Mouse (Mus musculus) forebrain, embryonic 11.5 days (tissue): ENCODE data around the gene Wdpcp. TPM values are rescaled to one million over a fixed set of nuclear protein-coding genes. Genes with fewer than 3 reads are reported as not detected.

Experiments
- ATAC-seq: fragments of 200-750 bp; cut with Nextera tagmentation; replicated peaks from 2 replicates; pipeline ENCODE4 v1.8.0; 2017; ENCODE audit warnings: moderate TSS enrichment; ENCODE audit not compliant: low FRiP score
- DNase-seq: peaks from one replicate; pipeline ENCODE4 v3.0.0-alpha.2; 2017; ENCODE audit warnings: low spot score
- H3K27ac ChIP-seq: fragments of 300-500 bp; sonication (generic); 2 replicates; pipeline ENCODE4 v1.5.1; 2014; ENCODE audit warnings: low read depth, low read length
- H3K27me3 ChIP-seq: fragments of 300-500 bp; sonication (generic); 2 replicates; pipeline ENCODE4 v1.6.1; 2014; ENCODE audit warnings: mild to moderate bottlenecking, low read length, mixed read lengths; ENCODE audit not compliant: control insufficient read depth, insufficient read depth
- H3K36me3 ChIP-seq: fragments of 300-500 bp; sonication (generic); 2 replicates; pipeline ENCODE4 v1.6.1; 2014; ENCODE audit warnings: mild to moderate bottlenecking, low read length, moderate library complexity, mixed read lengths; ENCODE audit not compliant: control insufficient read depth, insufficient read depth
- H3K4me1 ChIP-seq: fragments of 300-500 bp; sonication (generic); replicated peaks from 2 replicates; pipeline ENCODE4 v1.6.1; 2014; ENCODE audit warnings: low read length, mixed read lengths; ENCODE audit not compliant: control insufficient read depth, insufficient read depth
- H3K4me2 ChIP-seq: fragments of 300-500 bp; sonication (generic); 2 replicates; pipeline ENCODE4 v1.6.1; 2014; ENCODE audit warnings: low read depth, mild to moderate bottlenecking, low read length, moderate library complexity, mixed read lengths; ENCODE audit not compliant: severe bottlenecking
- H3K4me3 ChIP-seq: fragments of 300-500 bp; sonication (generic); 2 replicates; pipeline ENCODE4 v1.5.1; 2014; ENCODE audit warnings: low read depth, low read length
- H3K9ac ChIP-seq: fragments of 300-500 bp; sonication (generic); 2 replicates; pipeline ENCODE4 v1.6.1; 2014; ENCODE audit warnings: low read length
- H3K9me3 ChIP-seq: fragments of 300-500 bp; sonication (generic); 2 replicates; pipeline ENCODE4 v1.6.1; 2016; ENCODE audit warnings: low read length, mixed read lengths; ENCODE audit not compliant: control insufficient read depth
- WGBS: fragments of 180-500 bp; shearing (Covaris S2); extraction: QIAGEN DNeasy Blood & Tissue Kit; methylation state at CpG from one replicate; pipeline ENCODE4 v1.1.7; 2014; 5-methylcytosine and 5-hydroxymethylcytosine counted together
- polyA plus RNA-seq: library from polyadenylated mRNA; unstranded; fragments of >200 nt; fragmentation: Nextera tagmentation; extraction: Ambion mirVana; gene quantifications from 2 replicates; pipeline ENCODE4 v1.2.1, GENCODE M21; 2014

Gene Wdpcp
- polyA plus RNA-seq, 1 experiment from 2014 or later: 11.9 TPM

DNA sequence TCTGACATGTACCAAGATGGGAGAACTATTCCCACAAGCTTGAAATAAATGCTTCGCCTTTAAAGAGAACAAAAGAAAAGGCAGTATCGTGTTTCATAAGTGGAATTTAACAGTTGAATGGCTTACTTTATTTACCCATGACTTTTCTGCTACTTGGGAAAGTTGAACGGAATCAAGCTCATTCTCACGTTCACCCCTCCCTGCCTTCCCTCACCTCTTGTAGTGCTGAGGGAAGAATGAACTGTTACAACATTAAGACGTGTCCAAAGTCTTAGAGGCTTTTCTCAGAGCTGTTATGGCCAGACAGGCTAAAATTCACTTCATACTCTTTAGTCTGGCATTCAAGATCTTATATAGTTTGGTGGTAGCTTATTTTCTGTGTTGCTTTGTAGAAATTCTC is 30.5 kb downstream of the Wdpcp start:
- DNase-seq (no peak), ATAC-seq (no peak)
- Histone ChIP-seq H3K4me3 (no peak overlapping the region), H3K9ac (no peak overlapping the region), H3K9me3 (no peaks in the 10 kb centered on the region), H3K36me3 (no peaks in the 10 kb centered on the region), H3K27me3 (no peaks in the 10 kb centered on the region), H3K4me2 (no peak overlapping the region), H3K27ac (no peak overlapping the region), H3K4me1 (no peaks in the 10 kb centered on the region)
- 65% methylated on average over 5 of the region's 5 CpGs for WGBS

GRCm38 (mm10) chr11:21615915-21616314 is 43.9 kb downstream of the Wdpcp start:
- Histone ChIP-seq H3K9ac (no peak overlapping the region), H3K27ac (no peak overlapping the region), H3K27me3 (no peaks in the 10 kb centered on the region), H3K4me1 (no peaks in the 10 kb centered on the region), H3K9me3 (no peaks in the 10 kb centered on the region), H3K4me3 (no peak overlapping the region), H3K4me2 (no peak overlapping the region), H3K36me3 (no peaks in the 10 kb centered on the region)
- ATAC-seq (no peak), DNase-seq (no peak)

- H3K27me3 ChIP-seq: no peaks in the 10 kb centered on the region
- H3K9ac ChIP-seq: no peak overlapping the region
- no peak overlapping the region for H3K4me3 ChIP-seq
- DNase-seq (no peak), ATAC-seq (no peak)
- no peak overlapping the region for H3K4me2 ChIP-seq
- no peaks in the 10 kb centered on the region for H3K4me1 ChIP-seq
- no peaks in the 10 kb centered on the region for H3K9me3 ChIP-seq
- 66% methylated on average over 9 of the region's 9 CpGs for WGBS
- H3K27ac ChIP-seq: no peak overlapping the region
- no peaks in the 10 kb centered on the region for H3K36me3 ChIP-seq
Measured at GRCm38 (mm10) chr11:21634171-21634907, 62.3 kb downstream of the Wdpcp start.

- 79% methylated on average over 5 of the region's 5 CpGs for WGBS
- Histone ChIP-seq H3K4me3 (no peak overlapping the region), H3K27ac (no peak overlapping the region), H3K9ac (no peak overlapping the region), H3K4me1 (no peaks in the 10 kb centered on the region), H3K4me2 (no peak overlapping the region), H3K27me3 (no peaks in the 10 kb centered on the region), H3K36me3 (no peaks in the 10 kb centered on the region), H3K9me3 (no peaks in the 10 kb centered on the region)
- DNase-seq (no peak), ATAC-seq (no peak)
Measured at GRCm38 (mm10) chr11:21638341-21638740, 66.3 kb downstream of the Wdpcp start.

- H3K36me3 ChIP-seq: no peaks in the 10 kb centered on the region
- no peak overlapping the region for H3K27ac ChIP-seq
- no peaks in the 10 kb centered on the region for H3K27me3 ChIP-seq
- H3K4me1 ChIP-seq: no peaks in the 10 kb centered on the region
- H3K9me3 ChIP-seq: no peaks in the 10 kb centered on the region
- H3K4me2 ChIP-seq: no peak overlapping the region
- H3K9ac ChIP-seq: no peak overlapping the region
- H3K4me3 ChIP-seq: no peak overlapping the region
- WGBS: 86% methylated on average over 2 of the region's 2 CpGs
- DNase-seq (no peak), ATAC-seq (no peak)
Measured at GRCm38 (mm10) chr11:21639534-21639933, 67.5 kb downstream of the Wdpcp start.

- no peak overlapping the region for H3K27ac ChIP-seq
- H3K9me3 ChIP-seq: no peaks in the 10 kb centered on the region
- WGBS: 78% methylated on average over 4 of the region's 4 CpGs
- H3K4me1 ChIP-seq: no peaks in the 10 kb centered on the region
- ATAC-seq (no peak), DNase-seq (no peak)
- no peak overlapping the region for H3K4me3 ChIP-seq
- no peak overlapping the region for H3K9ac ChIP-seq
- no peaks in the 10 kb centered on the region for H3K36me3 ChIP-seq
- H3K4me2 ChIP-seq: no peak overlapping the region
- H3K27me3 ChIP-seq: no peaks in the 10 kb centered on the region
Measured at GRCm38 (mm10) chr11:21644231-21644630, 72.2 kb downstream of the Wdpcp start.

DNA sequence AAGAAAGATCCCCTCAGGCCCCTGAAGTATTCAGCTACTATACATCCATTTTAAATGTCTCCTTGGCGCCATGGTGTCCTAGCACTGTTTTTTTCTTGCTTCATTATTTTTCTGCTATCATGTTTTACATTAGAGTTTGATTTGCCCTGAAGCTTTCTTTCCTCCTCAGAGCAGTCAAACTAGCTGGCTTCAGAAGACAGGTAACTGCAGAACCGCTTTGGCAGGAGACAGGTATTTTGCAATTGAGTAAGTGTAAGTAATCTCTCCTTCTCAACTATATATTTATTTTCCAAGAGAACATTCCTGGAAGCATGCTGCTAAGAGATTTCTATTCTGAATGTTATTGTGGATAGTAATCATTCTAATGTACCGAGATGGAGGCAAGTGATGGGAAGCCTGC is 74.1 kb downstream of the Wdpcp start:
- ATAC-seq (no peak), DNase-seq (no peak)
- H3K9me3 ChIP-seq: no peaks in the 10 kb centered on the region
- no peak overlapping the region for H3K9ac ChIP-seq
- H3K36me3 ChIP-seq: no peaks in the 10 kb centered on the region
- no peak overlapping the region for H3K4me3 ChIP-seq
- H3K4me1 ChIP-seq: no peaks in the 10 kb centered on the region
- no peak overlapping the region for H3K4me2 ChIP-seq
- 87% methylated on average over 3 of the region's 3 CpGs for WGBS
- H3K27me3 ChIP-seq: no peaks in the 10 kb centered on the region
- no peak overlapping the region for H3K27ac ChIP-seq

- Histone ChIP-seq H3K27me3 (no peaks in the 10 kb centered on the region), H3K27ac (no peak overlapping the region), H3K9me3 (no peaks in the 10 kb centered on the region), H3K4me1 (no peaks in the 10 kb centered on the region), H3K9ac (no peak overlapping the region), H3K36me3 (no peaks in the 10 kb centered on the region), H3K4me2 (no peak overlapping the region), H3K4me3 (no peak overlapping the region)
- DNase-seq (no peak), ATAC-seq (no peak)
- WGBS: 67% methylated on average over 3 of the region's 3 CpGs
Measured at GRCm38 (mm10) chr11:21658985-21659384, 87.0 kb downstream of the Wdpcp start.

- Histone ChIP-seq H3K36me3 (no peaks in the 10 kb centered on the region), H3K4me1 (no peaks in the 10 kb centered on the region), H3K9ac (no peak overlapping the region), H3K4me2 (no peak overlapping the region), H3K4me3 (no peak overlapping the region), H3K9me3 (no peaks in the 10 kb centered on the region), H3K27me3 (no peaks in the 10 kb centered on the region), H3K27ac (no peak overlapping the region)
- DNase-seq (no peak), ATAC-seq (no peak)
- WGBS: 62% methylated on average over 2 of the region's 2 CpGs
Measured at GRCm38 (mm10) chr11:21677034-21677433, 105.0 kb downstream of the Wdpcp start.
